Mouse (Mus musculus) gastrocnemius, adult 2 months (tissue): ENCODE results near the gene Hirip3. TPM values are rescaled to one million over a fixed set of nuclear protein-coding genes. Genes with fewer than 3 reads are reported as not detected.
"Not testable (repeated sequence)": the region's sequence is repeated elsewhere in the genome, so short reads cannot be mapped to it uniquely, and the experiment has no call there.

ENCODE experiments used
- DNase-seq: peaks from one replicate; pipeline ENCODE4 v3.0.0; 2022
- H3K27ac ChIP-seq: fragments of 200-600 bp; 2 replicates; pipeline ENCODE4 v1.8.1; 2022; ENCODE audit warnings: mild to moderate bottlenecking
- H3K4me3 ChIP-seq: fragments of 200-600 bp; 2 replicates; pipeline ENCODE4 v1.8.1; 2022; ENCODE audit warnings: mild to moderate bottlenecking, moderate library complexity
- CTCF ChIP-seq: fragments of 200-600 bp; IDR thresholded peaks from 2 replicates; pipeline ENCODE4 v1.8.1; 2022; ENCODE audit warnings: antibody characterized with exemption, mild to moderate bottlenecking, moderate library complexity
- intact Hi-C: fragments of 180-260 bp; cut with DNase I; formaldehyde crosslinking; loops from one replicate; pipeline ENCODE4 v1.15.1; 2025
- total RNA-seq, 2 experiments: library from RNA; stranded (reverse); gene quantifications; 2 replicates each; pipeline ENCODE4 v1.2.3; 2021

Hirip3 gene
- total RNA-seq, 2 experiments from 2014 or later = 5.3 to 6.3 TPM

DNA sequence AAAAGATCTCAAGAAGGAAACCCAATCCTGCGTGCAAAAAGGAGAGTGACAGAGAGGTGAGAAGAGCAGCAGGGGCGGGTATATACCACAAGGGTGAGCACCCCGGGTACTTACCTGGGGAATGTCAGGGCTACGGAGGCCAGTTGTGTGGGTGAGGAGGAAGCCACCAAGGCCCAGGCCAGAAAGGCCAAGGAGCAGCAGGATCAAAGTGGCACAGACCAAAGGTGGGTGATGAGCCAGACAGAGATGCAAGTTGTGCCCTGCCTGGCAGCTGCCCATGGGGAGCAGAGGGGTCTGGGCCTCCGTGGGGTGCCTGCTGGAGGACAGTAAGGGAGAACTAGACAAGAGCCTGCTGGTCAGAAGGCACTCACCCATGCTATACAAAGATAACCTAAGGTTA is 35.1 kb downstream of the Hirip3 start:
- Histone ChIP-seq H3K4me3 (peak overlapping the region; percentile 79), H3K27ac (peak overlapping the region; percentile 96)
- DNase-seq = no peak
- intact Hi-C loops = loop anchor here (5.0 kb wide), 2 partner anchors 130 to 140 kb away; partner anchors contain the start of genes Mapk3 and Maz
- no peak for TF ChIP-seq CTCF

DNA sequence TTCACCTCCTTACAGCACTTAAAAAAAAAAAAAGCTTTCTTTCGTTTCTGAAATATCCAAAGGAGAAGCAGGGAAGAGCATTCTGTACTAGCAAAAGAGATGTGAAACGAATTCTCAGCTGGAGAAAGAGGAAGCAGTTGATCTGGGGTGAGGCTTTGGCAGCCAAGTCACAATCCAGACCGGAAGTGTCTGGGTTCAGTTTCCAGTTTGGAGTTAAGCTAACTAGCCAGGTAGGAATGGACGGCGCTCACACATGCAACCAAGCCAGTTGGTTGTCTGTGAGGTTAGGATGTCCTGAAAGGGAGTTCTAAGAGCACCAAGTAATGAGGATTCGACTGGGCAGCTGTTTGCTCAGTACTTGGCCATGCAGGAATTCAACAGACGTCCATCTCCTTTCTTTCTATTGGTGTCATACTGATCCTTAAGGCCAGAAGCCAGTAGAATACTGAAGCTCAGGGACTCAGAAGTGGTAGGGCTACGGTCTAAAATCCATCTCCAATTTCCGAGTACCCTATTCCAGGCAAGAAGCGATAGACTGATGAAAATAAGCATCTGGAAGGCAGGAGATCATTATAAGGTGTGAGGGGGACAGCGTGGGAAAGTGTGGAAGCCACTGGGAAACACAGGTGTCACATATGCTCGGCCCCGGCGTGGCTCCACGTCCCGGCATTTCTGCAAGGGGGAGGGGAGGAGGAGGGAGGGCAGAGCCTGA is 35.8 kb downstream of the Hirip3 start:
- intact Hi-C loops = loop anchor here (2.0 to 5.0 kb wide), 4 partner anchors 13 to 140 kb away; partner anchors contain the start of genes Kctd13, Mapk3, Maz and Taok2
- Histone ChIP-seq H3K27ac (peak overlapping the region; percentile 96), H3K4me3 (peak overlapping the region; percentile 79)
- peak; percentile 39 for DNase-seq
- no peak for TF ChIP-seq CTCF

DNA sequence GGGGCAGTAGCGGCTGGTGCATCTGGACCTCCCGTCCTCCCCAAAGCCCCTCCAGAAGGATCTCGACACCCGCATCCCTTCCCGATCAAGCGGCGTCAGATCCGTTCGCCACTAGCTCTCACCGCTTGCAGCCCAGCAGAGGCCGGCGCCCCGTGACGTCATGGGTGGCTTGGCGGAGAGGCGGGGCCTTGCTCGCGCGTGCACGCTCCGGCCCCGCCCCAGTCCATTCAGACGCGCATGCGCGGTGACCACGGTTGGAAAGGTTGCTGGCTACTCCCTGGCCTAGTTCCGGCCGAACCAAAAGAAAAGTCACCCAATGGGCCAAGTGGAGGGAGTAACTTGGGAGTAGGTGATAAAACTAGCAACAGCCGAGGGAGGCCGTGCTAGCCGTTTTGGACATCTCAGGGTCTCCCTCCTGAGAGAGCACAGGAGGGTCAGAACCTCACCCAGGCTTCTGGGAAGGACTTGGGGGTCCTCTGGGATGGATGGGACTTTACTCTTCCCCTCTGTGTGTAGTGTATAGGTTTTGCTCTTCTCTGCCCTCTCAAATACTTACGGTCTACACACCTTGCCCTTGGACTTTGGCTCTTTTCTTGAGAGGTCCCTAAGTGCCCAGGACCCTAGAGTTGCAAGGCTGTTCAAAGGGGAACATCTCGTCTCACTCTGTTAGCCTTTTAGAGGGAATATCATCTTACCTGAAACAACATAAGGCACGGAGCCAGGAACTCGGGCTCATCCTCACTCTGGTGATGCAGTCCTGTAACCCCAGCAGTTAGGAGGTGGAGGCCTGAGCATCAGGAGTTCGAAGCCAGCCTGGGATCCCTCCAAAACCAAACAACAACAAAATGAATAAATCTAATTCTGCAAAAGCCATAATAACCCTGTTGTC is 36.6 kb downstream of the Hirip3 start:
- Histone ChIP-seq H3K4me3 (peak overlapping the region; percentile 79), H3K27ac (peak overlapping the region; percentile 96)
- peak; percentile 99 for DNase-seq
- TF ChIP-seq CTCF = no peak
- intact Hi-C loops = loop anchor here (2.0 to 5.0 kb wide), 4 partner anchors 14 to 141 kb away; partner anchors contain the start of genes Kctd13, Mapk3, Maz and Taok2

DNA sequence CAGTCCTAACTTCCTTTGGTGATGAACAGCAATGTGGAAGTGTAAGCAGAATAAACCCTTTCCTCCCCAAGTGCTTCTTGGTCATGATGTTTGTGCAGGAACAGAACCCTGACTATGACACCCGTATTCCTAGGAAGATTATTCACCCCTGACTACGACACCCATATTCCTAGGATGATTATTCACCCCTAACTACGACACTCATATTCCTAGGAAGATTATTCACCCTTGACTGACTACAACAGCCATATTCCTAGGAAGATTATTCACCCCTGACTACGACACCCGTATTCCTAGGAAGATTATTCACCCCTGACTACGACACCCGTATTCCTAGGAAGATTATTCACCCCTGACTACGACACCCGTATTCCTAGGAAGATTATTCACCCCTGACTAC is 38.0 kb downstream of the Hirip3 start:
- intact Hi-C loops = loop anchor here (2.0 to 5.0 kb wide), 4 partner anchors 15 to 142 kb away; partner anchors contain the start of genes Kctd13, Mapk3, Maz and Taok2

DNA sequence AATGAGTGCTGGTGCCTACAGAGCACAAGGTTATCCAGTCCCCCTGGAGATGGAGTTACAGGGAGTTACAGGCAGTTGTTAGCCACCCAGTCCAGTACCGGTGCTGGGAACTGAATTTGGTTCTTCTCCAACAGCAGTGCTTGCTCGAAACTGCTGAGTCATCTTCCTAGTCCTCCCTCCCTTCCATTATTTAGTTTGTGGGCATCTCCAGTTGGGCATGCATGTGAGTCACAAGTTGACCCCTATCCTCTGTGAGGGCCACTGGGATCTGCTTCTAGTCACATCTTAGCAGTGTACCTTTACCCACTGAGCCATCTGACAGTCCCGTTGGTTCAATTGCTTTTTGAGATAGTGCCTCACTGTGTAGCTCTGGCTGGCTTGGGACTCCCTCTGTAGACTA is 43.8 kb downstream of the Hirip3 start:
- intact Hi-C loops = no loop called here
- Histone ChIP-seq H3K4me3 (no peak overlapping the region), H3K27ac (no peak overlapping the region)
- no peak for DNase-seq
- TF ChIP-seq CTCF = no peak

More for the DNA sequence above, 38.0 kb downstream of the Hirip3 start:
- DNase-seq, H3K27ac ChIP-seq, H3K4me3 ChIP-seq: not testable (repeated sequence)

DNA sequence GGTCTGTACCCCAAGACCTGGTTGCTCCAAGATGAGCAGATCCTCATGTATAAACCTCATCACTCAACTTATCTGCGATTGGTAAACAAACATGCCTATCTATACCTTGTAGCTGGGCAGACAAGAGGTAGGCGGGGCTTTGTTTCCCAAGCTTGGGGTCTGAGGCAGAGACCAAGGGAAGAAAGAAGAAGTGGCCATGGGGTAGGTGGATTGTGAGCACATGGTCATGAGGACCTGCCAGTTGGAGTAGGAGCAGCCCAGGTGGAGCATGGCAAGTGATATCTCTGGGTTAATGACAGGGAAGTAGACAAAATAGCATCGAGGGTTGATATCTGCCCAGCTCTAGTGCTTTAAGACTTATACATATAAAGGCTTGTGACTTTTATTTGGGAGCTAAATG is 53.1 kb downstream of the Hirip3 start:
- no peak overlapping the region for H3K4me3 ChIP-seq
- intact Hi-C loops = no loop called here
- no peak overlapping the region for H3K27ac ChIP-seq
- no peak for DNase-seq
- TF ChIP-seq CTCF = no peak

Other genes with a start within 250 kb of the Hirip3 start
- 10 to 100 TPM in 1 of 2 experiments, 1 to 10 TPM in 1; 8.8 to 10.9 TPM for gene Nupr1, start 231.1 kb upstream of the Hirip3 start, total RNA-seq
- gene Sgf29, start 212.7 kb upstream of the Hirip3 start, total RNA-seq = 10 to 100 TPM; 30.0 to 34.1 TPM
- 10 to 100 TPM; 16.6 to 16.8 TPM for gene Sult1a1, start 185.5 kb upstream of the Hirip3 start, total RNA-seq
- gene Bola2, start 166.6 kb upstream of the Hirip3 start, total RNA-seq = 10 to 100 TPM; 35.1 to 36.9 TPM
- gene Slx1b, start 166.2 kb upstream of the Hirip3 start, total RNA-seq = 1 to 10 TPM; 2.7 to 3.3 TPM
- 1 to 10 TPM; 2.3 to 2.4 TPM for gene Coro1a, start 154.2 kb upstream of the Hirip3 start, total RNA-seq
- gene Mapk3, start 102.4 kb upstream of the Hirip3 start, total RNA-seq = 10 to 100 TPM; 22.3 to 22.4 TPM
- 1 to 10 TPM in 1 of 2 experiments, under 1 TPM in 1; 0.67 to 1.3 TPM for gene Gdpd3, start 95.6 kb upstream of the Hirip3 start, total RNA-seq
- 10 to 100 TPM; 74.6 to 93.1 TPM for gene Ypel3, start 85.0 kb upstream of the Hirip3 start, total RNA-seq
- gene Tbx6, start 80.5 kb upstream of the Hirip3 start, total RNA-seq = under 1 TPM; 0.42 to 0.48 TPM
- 10 to 100 TPM; 22.8 to 25.7 TPM for gene Ppp4c, start 69.5 kb upstream of the Hirip3 start, total RNA-seq
- 10 to 100 TPM; 61.1 to 64.6 TPM for gene Fam57b, start 64.3 kb upstream of the Hirip3 start, total RNA-seq
- gene 4930451I11Rik, start 30.3 kb upstream of the Hirip3 start, total RNA-seq = not detected
- not detected for gene Doc2a, start 14.6 kb upstream of the Hirip3 start, total RNA-seq
- 10 to 100 TPM in 1 of 2 experiments, 1 to 10 TPM in 1; 8.7 to 12.9 TPM for gene Ino80e, start 405 bp downstream of the Hirip3 start, total RNA-seq
- gene Taok2, start 22.7 kb downstream of the Hirip3 start, total RNA-seq = 10 to 100 TPM; 22.3 to 23.5 TPM
- 10 to 100 TPM; 10.9 to 11.3 TPM for gene Tmem219, start 60.9 kb downstream of the Hirip3 start, total RNA-seq
- 1 to 10 TPM; 2.5 to 2.9 TPM for gene Kctd13, start 66.9 kb downstream of the Hirip3 start, total RNA-seq
- gene Asphd1, start 87.6 kb downstream of the Hirip3 start, total RNA-seq = not detected
- gene Sez6l2, start 88.6 kb downstream of the Hirip3 start, total RNA-seq = 1 to 10 TPM; 1.1 to 1.4 TPM
- gene Cdipt, start 113.9 kb downstream of the Hirip3 start, total RNA-seq = 10 to 100 TPM; 29.3 to 41.0 TPM
- under 1 TPM in 1 of 2 experiments, not detected in 1; 0.47 TPM for gene Cdiptos, start 114.1 kb downstream of the Hirip3 start, total RNA-seq
- 10 to 100 TPM; 26.5 to 30.2 TPM for gene Mvp, start 152.6 kb downstream of the Hirip3 start, total RNA-seq
- not detected for gene Pagr1b, start 154.5 kb downstream of the Hirip3 start, total RNA-seq
- 1 to 10 TPM in 1 of 2 experiments, not detected in 1; 2.4 TPM for gene Pagr1a, start 155.4 kb downstream of the Hirip3 start, total RNA-seq
- 10 to 100 TPM; 19.4 to 21.7 TPM for gene Gm42742, start 159.1 kb downstream of the Hirip3 start, total RNA-seq
- gene Prrt2, start 159.2 kb downstream of the Hirip3 start, total RNA-seq = under 1 TPM; 0.14 to 0.61 TPM
- 10 to 100 TPM; 74.5 to 79.0 TPM for gene Maz, start 165.1 kb downstream of the Hirip3 start, total RNA-seq
- under 1 TPM; 0.66 to 0.84 TPM for gene Kif22, start 180.5 kb downstream of the Hirip3 start, total RNA-seq
- not detected for gene Zg16, start 225.4 kb downstream of the Hirip3 start, total RNA-seq
- under 1 TPM; 0.51 to 0.92 TPM for gene AI467606, start 229.4 kb downstream of the Hirip3 start, total RNA-seq